Mouse (Mus musculus): ENCODE measurements around the gene Klhl42.

DNA sequence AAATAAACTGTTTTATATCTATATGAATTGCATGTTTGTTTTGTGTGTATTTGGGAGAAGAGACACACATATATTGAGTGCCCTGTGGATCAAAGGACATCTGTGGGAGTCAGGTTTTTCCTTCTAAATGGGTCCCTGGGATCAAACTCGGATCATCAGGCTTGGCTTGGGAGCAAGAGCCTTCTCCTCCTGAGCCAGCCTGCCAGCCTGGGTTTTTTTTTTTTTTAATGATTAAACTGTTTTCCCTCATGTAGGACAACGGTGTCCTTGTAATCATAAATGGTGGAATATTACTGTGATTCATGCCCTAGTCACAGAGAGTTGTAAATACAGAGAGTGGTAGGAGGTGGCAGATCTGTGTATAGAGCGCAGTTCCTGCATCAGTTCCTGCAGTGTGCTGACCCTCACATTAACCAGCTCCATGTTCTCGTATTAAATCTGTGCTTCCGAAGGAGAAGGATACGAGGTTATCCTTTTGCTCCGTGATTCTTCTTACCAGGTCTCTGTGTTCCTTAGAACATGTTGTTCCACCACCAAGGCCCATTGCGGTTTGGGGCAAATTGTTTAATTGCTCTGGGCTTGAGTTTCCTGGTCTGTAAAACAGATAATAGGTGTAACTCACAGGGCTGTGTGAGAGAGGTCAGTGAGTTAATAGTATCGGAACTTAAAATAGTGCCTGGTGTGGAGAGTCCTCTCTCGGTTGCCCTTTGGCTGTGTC is 26.8 kb upstream of the Klhl42 start:
- TF ChIP-seq CTCF (IDR thresholded peaks at IDR 0.05; ENCODE audit: extremely low read depth, insufficient read length, insufficient replicate concordance, low read depth, low read length) (no peak), POLR2A (IDR thresholded peaks at IDR 0.05; ENCODE audit: low read depth, low read length) (no peak)
